Mouse (Mus musculus) embryo, embryonic 10 days (tissue): ENCODE measurements around the gene Dok1.
A peak's percentile ranks its signal among the peaks of the same experiment; 100 is the strongest.

Experiments
- DNase-seq: peaks from one replicate; pipeline ENCODE4 v3.0.0-alpha.2; 2015; ENCODE audit warnings: low spot score

Gene Dok1

GRCm38 (mm10) chr6:83033249-83034185 is at the start of gene Dok1, which contains the start of gene Loxl3:
TSS of gene Dok1 (minus strand) at chr6:83033471.
TSS of gene Loxl3 (plus strand) at chr6:83034173.
- DNase-seq = peak; percentile 86

GRCm38 (mm10) chr6:83080210-83080609 is 46.9 kb upstream of the Dok1 start:
- no peak for DNase-seq

GRCm38 (mm10) chr6:83078324-83078858 is 45.1 kb upstream of the Dok1 start:
- DNase-seq = peak; percentile 98

GRCm38 (mm10) chr6:83077630-83078323 is 44.5 kb upstream of the Dok1 start, which contains the start of gene Pcgf1:
TSS of gene Pcgf1 (plus strand) at chr6:83077869.
- DNase-seq = peak; percentile 78

- DNase-seq = peak; percentile 44
These were observed 41.7 kb upstream of the Dok1 start for GRCm38 (mm10) chr6:83074979-83075378.

- DNase-seq = peak; percentile 35
These were observed 37.9 kb upstream of the Dok1 start for GRCm38 (mm10) chr6:83071220-83071619.

GRCm38 (mm10) chr6:83070311-83071219 is 37.3 kb upstream of the Dok1 start:
- DNase-seq = peak; percentile 46

GRCm38 (mm10) chr6:83070247-83070310 is 36.8 kb upstream of the Dok1 start, which contains the start of gene Tlx2:
TSS of gene Tlx2 (minus strand) at chr6:83070293.
- no peak for DNase-seq

GRCm38 (mm10) chr6:83069488-83070246 is 36.4 kb upstream of the Dok1 start:
- DNase-seq = no peak

GRCm38 (mm10) chr6:83068706-83069487 is 35.6 kb upstream of the Dok1 start:
- DNase-seq = no peak

GRCm38 (mm10) chr6:83068221-83068620 is 35.0 kb upstream of the Dok1 start:
- DNase-seq = no peak

- DNase-seq = no peak
These were observed 33.2 kb upstream of the Dok1 start for GRCm38 (mm10) chr6:83066441-83066840.

- DNase-seq = no peak
These were observed 32.7 kb upstream of the Dok1 start for GRCm38 (mm10) chr6:83065995-83066394.

- DNase-seq = no peak
These were observed 25.5 kb upstream of the Dok1 start for GRCm38 (mm10) chr6:83058725-83059124.

- DNase-seq = no peak
These were observed 24.5 kb upstream of the Dok1 start, which contains the start of gene Dqx1 for GRCm38 (mm10) chr6:83057790-83058189. TSS of gene Dqx1 (plus strand) at chr6:83057844.

- peak; percentile 50 for DNase-seq
These were observed 21.7 kb upstream of the Dok1 start, which contains the start of gene Htra2 for GRCm38 (mm10) chr6:83054871-83055431. TSS of gene Htra2 (minus strand) at chr6:83055273.

- peak; percentile 99 for DNase-seq
These were observed 21.0 kb upstream of the Dok1 start, which contains the start of gene Aup1 for GRCm38 (mm10) chr6:83054074-83054851. TSS of gene Aup1 (plus strand) at chr6:83054521.

- peak; percentile 70 for DNase-seq
These were observed 20.1 kb upstream of the Dok1 start for GRCm38 (mm10) chr6:83053136-83053960.
